ENCODE assay signal across 29 mouse cellular contexts in genomic region chr3:159907329-159907728, GRCm38 (mm10).
"Had no signal": no experiment of that assay in that cellular context is flagged by ENCODE, and none has a peak within 500 bp of the region (broad histone marks: within the 10 kb centered on the region; RNA-seq: fewer than 3 reads in every experiment).

No protein-coding gene starts in this region.

- H3K4me2 ChIP-seq: embryonic facial prominence, embryonic 12.5 days; embryonic facial prominence, embryonic 13.5 days; embryonic facial prominence, embryonic 15.5 days; forebrain, embryonic 12.5 days; forebrain, embryonic 13.5 days; forebrain, embryonic 15.5 days had no signal

- H3K36me3 ChIP-seq: forebrain, embryonic 12.5 days; forebrain, embryonic 15.5 days had no signal

- H3K4me1 ChIP-seq: embryonic facial prominence, embryonic 10.5 days; embryonic facial prominence, embryonic 12.5 days; embryonic facial prominence, embryonic 13.5 days; embryonic facial prominence, embryonic 15.5 days; forebrain, embryonic 10.5 days; forebrain, embryonic 12.5 days; forebrain, embryonic 13.5 days; forebrain, embryonic 15.5 days had no signal

- H3K9me3 ChIP-seq: embryonic facial prominence, embryonic 10.5 days; embryonic facial prominence, embryonic 12.5 days; embryonic facial prominence, embryonic 13.5 days; embryonic facial prominence, embryonic 15.5 days; forebrain, embryonic 10.5 days; forebrain, embryonic 12.5 days; forebrain, embryonic 13.5 days; forebrain, embryonic 15.5 days had no signal

- ATAC-seq: forebrain, embryonic 13.5 days; forebrain, embryonic 14.5 days; forebrain, embryonic 15.5 days; forebrain, embryonic 16.5 days; forebrain, postnatal 0 days had no signal

- H3K27ac ChIP-seq: embryonic facial prominence, embryonic 10.5 days; embryonic facial prominence, embryonic 12.5 days; embryonic facial prominence, embryonic 13.5 days; embryonic facial prominence, embryonic 15.5 days; forebrain, embryonic 10.5 days; forebrain, embryonic 12.5 days; forebrain, embryonic 13.5 days; forebrain, embryonic 15.5 days; gastrocnemius, adult 2 months; heart, adult 2 months had no signal

- H3K27me3 ChIP-seq: embryonic facial prominence, embryonic 12.5 days; embryonic facial prominence, embryonic 13.5 days; embryonic facial prominence, embryonic 15.5 days; forebrain, embryonic 12.5 days; forebrain, embryonic 13.5 days; forebrain, embryonic 15.5 days had no signal

- DNase-seq: cerebellum, adult 2 months; cerebellum, adult 8-10 months; cerebellum, adult 9-10 months; cerebellum, adult 9-11 months; cerebellum, postnatal 10 days; cerebellum, postnatal 14 days; cerebellum, postnatal 25 days; cerebellum, postnatal 36 days; embryo, embryonic 11 days; forebrain, postnatal 0 days; gastrocnemius, adult 2 months; gastrocnemius, postnatal 10 days; gastrocnemius, postnatal 14 days; gastrocnemius, postnatal 25 days; gastrocnemius, postnatal 36 days; heart, adult 11 months; heart, adult 18-20 months; heart, adult 2 months had no signal

- H3K9ac ChIP-seq: embryonic facial prominence, embryonic 12.5 days; embryonic facial prominence, embryonic 13.5 days; embryonic facial prominence, embryonic 15.5 days; forebrain, embryonic 12.5 days; forebrain, embryonic 13.5 days; forebrain, embryonic 15.5 days; forebrain, postnatal 0 days had no signal

- H3K4me3 ChIP-seq: embryonic facial prominence, embryonic 10.5 days; embryonic facial prominence, embryonic 12.5 days; embryonic facial prominence, embryonic 13.5 days; embryonic facial prominence, embryonic 15.5 days; erythroblast, embryonic 14.5 days; forebrain, embryonic 10.5 days; forebrain, embryonic 12.5 days; forebrain, embryonic 13.5 days; forebrain, embryonic 15.5 days; gastrocnemius, adult 2 months; heart, adult 2 months had no signal
